30 mouse cellular contexts compared by ENCODE assay signal in the genomic region with DNA sequence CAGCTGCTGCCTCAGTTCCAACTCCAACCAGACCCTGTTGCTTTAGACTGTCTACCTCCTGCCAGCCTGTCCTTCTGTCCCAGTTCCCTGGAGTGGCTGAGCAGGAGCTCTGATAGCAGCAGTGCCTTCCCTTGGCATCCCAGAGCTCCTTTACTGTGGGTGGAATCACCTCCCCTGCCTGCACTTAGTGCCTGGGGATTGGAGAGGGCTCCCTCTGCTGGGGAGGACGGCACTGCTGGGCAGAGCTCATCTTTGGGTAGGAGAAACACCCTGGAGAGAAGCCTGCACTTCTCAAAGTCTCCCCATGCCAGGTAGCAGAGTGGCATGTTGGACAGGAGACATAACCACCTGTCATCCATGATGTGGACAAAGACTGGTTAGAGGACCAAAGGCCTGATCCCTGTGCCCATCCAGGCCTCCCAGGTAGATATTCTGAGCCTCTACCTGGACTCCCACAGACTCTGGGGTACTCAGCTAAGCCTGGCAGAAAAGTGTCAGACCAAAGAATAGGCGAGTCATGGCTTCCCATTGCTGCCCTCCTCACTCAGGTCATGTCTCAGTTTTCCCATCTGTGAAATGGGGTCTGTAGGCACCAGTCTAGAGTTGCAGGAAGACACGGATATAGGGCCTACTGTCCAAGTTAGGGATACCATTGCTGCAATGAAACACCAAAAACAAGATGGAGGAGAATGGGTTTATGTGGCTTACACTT. TPM values are rescaled to one million over a fixed set of nuclear protein-coding genes. Genes with fewer than 3 reads are reported as not detected.
DNase-seq lines count a peak whose midpoint lies in the region; ATAC-seq and TF ChIP-seq lines count a peak whose summit lies in the region.
"Not testable (repeated sequence)": the region's sequence is repeated elsewhere in the genome, so short reads cannot be mapped to it uniquely, and the experiment has no call there.
"Had no signal": no experiment of that assay in that cellular context is flagged by ENCODE, and none has a peak within 500 bp of the region (broad histone marks: within the 10 kb centered on the region; RNA-seq: fewer than 3 reads in every experiment).

No protein-coding gene starts in this region.

- not testable (repeated sequence) for H3K27me3 ChIP-seq in heart, adult 2 months (ENCODE audit: control insufficient read depth, insufficient read depth, low read length)

- TF ChIP-seq POLR2A in heart, adult 2 months (IDR thresholded peaks at IDR 0.05; ENCODE audit: insufficient read depth, low read depth, low read length), result not testable (repeated sequence)

- H3K9ac ChIP-seq in heart, adult 2 months (ENCODE audit: low read depth, low read length), result not testable (repeated sequence)

- intact Hi-C loops in gastrocnemius, adult 2 months (cut with DNase I); heart, adult 2 months (cut with DNase I): not testable (repeated sequence)

- H3K4me3 ChIP-seq in gastrocnemius, adult 2 months; heart, adult 2 months; layer of hippocampus, adult 2 months: not testable (repeated sequence)

- H3K36me3 ChIP-seq in heart, adult 2 months (ENCODE audit: control insufficient read depth, insufficient read depth, low read length), result not testable (repeated sequence)

- peak; percentile 25; the same call in 1 of the 2 replicates for TF ChIP-seq CTCF in gastrocnemius, adult 2 months (IDR thresholded peaks at IDR 0.05)
- peak; percentile 20 for TF ChIP-seq CTCF in heart, adult 2 months (IDR thresholded peaks at IDR 0.05)
- TF ChIP-seq CTCF in layer of hippocampus, adult 2 months (conservative IDR thresholded peaks at IDR 0.05), result peak; percentile 43

- not testable (repeated sequence) for DNase-seq in gastrocnemius, adult 2 months; heart, adult 2 months; layer of hippocampus, adult 2 months (ENCODE audit: low spot score in 2 of 2)

- WGBS in heart, adult 2 months, result 53% methylated on average over 3 of the region's 3 CpGs

- not testable (repeated sequence) for H3K4me1 ChIP-seq in heart, adult 2 months (ENCODE audit: control insufficient read depth, insufficient read depth, low read length)

- not testable (repeated sequence) for H3K27ac ChIP-seq in gastrocnemius, adult 2 months; heart, adult 2 months; layer of hippocampus, adult 2 months

- H3K79me2 ChIP-seq in heart, adult 2 months (replicated peaks; ENCODE audit: control insufficient read depth, insufficient read depth, low read length), result not testable (repeated sequence)

- TF ChIP-seq EP300 in heart, adult 2 months (IDR thresholded peaks at IDR 0.05; ENCODE audit: insufficient read depth, low read depth, low read length), result not testable (repeated sequence)

- ATAC-seq in common myeloid progenitor, adult 5-6 weeks (replicated peaks; ENCODE audit: low read depth, poor library complexity, severe bottlenecking), result peak; percentile 64
- peak; percentile 51; the same call in 1 of the 2 replicates for ATAC-seq in megakaryocyte, adult 5-6 weeks (ENCODE audit: poor library complexity, severe bottlenecking)
- ATAC-seq in neutrophil, adult 5-6 weeks (ENCODE audit: extremely low read depth, insufficient number of reproducible peaks, low FRiP score, poor library complexity, severe bottlenecking), result 0 out of 2 replicates have a peak, but pooled peaks have one; percentile 26

RNA-seq across cellular contexts. Expression of gene Tcl1b2, which starts 16.2 kb away (rescaled TPM):
- not detected in 2 replicates for total RNA-seq in common myeloid progenitor, adult 5-6 weeks (2017)
- not detected for total RNA-seq in gastrocnemius, adult 2 months (2021)
- total RNA-seq in heart, adult 2 months (2021), result not detected
- polyA plus RNA-seq in heart, adult 2 months (2012; rRNA removed), result not detected in 2 replicates
- not detected for total RNA-seq in layer of hippocampus, adult 2 months (2021)
- total RNA-seq in megakaryocyte, adult 5-6 weeks (2015), result not detected in 2 replicates
- total RNA-seq in megakaryocyte, adult 5-6 weeks (2017), result not detected in 2 replicates
- not detected in 2 replicates for total RNA-seq in neutrophil, adult 5-6 weeks (2017)
- total RNA-seq: adrenal gland, adult 2 months; adrenal gland, postnatal 14 days; adrenal gland, postnatal 4 days; CH12.LX; forebrain, postnatal 0 days; gastrocnemius, adult 8-10 months; gastrocnemius, postnatal 25 days; heart, postnatal 14 days; heart, postnatal 4 days; MEL had no signal
- polyA plus RNA-seq: adrenal gland, adult 2 months; cerebellum, adult 2 months; cortical plate, adult 2 months; embryonic facial prominence, embryonic 10.5 days; embryonic facial prominence, embryonic 13.5 days; forebrain, embryonic 11.5 days; forebrain, embryonic 14.5 days; forebrain, postnatal 0 days; frontal cortex, adult 2 months; gonadal fat pad, adult 2 months; heart, embryonic 13.5 days; heart, embryonic 16.5 days; hindbrain, embryonic 12.5 days; hindbrain, embryonic 15.5 days; intestine, embryonic 14.5 days; intestine, postnatal 0 days had no signal

RNA-seq across cellular contexts. Expression of gene Tcl1b1, which starts 29.8 kb away (rescaled TPM):
- total RNA-seq in common myeloid progenitor, adult 5-6 weeks (2017), result not detected in 2 replicates
- total RNA-seq in gastrocnemius, adult 2 months (2021), result not detected
- not detected for total RNA-seq in heart, adult 2 months (2021)
- not detected in 2 replicates for polyA plus RNA-seq in heart, adult 2 months (2012; rRNA removed)
- not detected for total RNA-seq in layer of hippocampus, adult 2 months (2021)
- total RNA-seq in megakaryocyte, adult 5-6 weeks (2015), result not detected in 2 replicates
- not detected in 2 replicates for total RNA-seq in megakaryocyte, adult 5-6 weeks (2017)
- not detected in 2 replicates for total RNA-seq in neutrophil, adult 5-6 weeks (2017)
- total RNA-seq: adrenal gland, adult 2 months; adrenal gland, postnatal 14 days; adrenal gland, postnatal 4 days; CH12.LX; forebrain, postnatal 0 days; gastrocnemius, adult 8-10 months; gastrocnemius, postnatal 25 days; heart, postnatal 14 days; heart, postnatal 4 days; MEL had no signal
- polyA plus RNA-seq: adrenal gland, adult 2 months; cerebellum, adult 2 months; cortical plate, adult 2 months; embryonic facial prominence, embryonic 10.5 days; embryonic facial prominence, embryonic 13.5 days; forebrain, embryonic 11.5 days; forebrain, embryonic 14.5 days; forebrain, postnatal 0 days; frontal cortex, adult 2 months; gonadal fat pad, adult 2 months; heart, embryonic 13.5 days; heart, embryonic 16.5 days; hindbrain, embryonic 12.5 days; hindbrain, embryonic 15.5 days; intestine, embryonic 14.5 days; intestine, postnatal 0 days had no signal

RNA-seq across cellular contexts. Expression of gene Tcl1b5, which starts 46.5 kb away (rescaled TPM):
- not detected in 2 replicates for total RNA-seq in common myeloid progenitor, adult 5-6 weeks (2017)
- total RNA-seq in gastrocnemius, adult 2 months (2021), result not detected
- not detected for total RNA-seq in heart, adult 2 months (2021)
- not detected in 2 replicates for polyA plus RNA-seq in heart, adult 2 months (2012; rRNA removed)
- total RNA-seq in layer of hippocampus, adult 2 months (2021), result not detected
- not detected in 2 replicates for total RNA-seq in megakaryocyte, adult 5-6 weeks (2015)
- not detected in 2 replicates for total RNA-seq in megakaryocyte, adult 5-6 weeks (2017)
- total RNA-seq in neutrophil, adult 5-6 weeks (2017), result not detected in 2 replicates
- total RNA-seq: adrenal gland, adult 2 months; adrenal gland, postnatal 14 days; adrenal gland, postnatal 4 days; CH12.LX; forebrain, postnatal 0 days; gastrocnemius, adult 8-10 months; gastrocnemius, postnatal 25 days; heart, postnatal 14 days; heart, postnatal 4 days; MEL had no signal
- polyA plus RNA-seq: adrenal gland, adult 2 months; cerebellum, adult 2 months; cortical plate, adult 2 months; embryonic facial prominence, embryonic 10.5 days; embryonic facial prominence, embryonic 13.5 days; forebrain, embryonic 11.5 days; forebrain, embryonic 14.5 days; forebrain, postnatal 0 days; frontal cortex, adult 2 months; gonadal fat pad, adult 2 months; heart, embryonic 13.5 days; heart, embryonic 16.5 days; hindbrain, embryonic 12.5 days; hindbrain, embryonic 15.5 days; intestine, embryonic 14.5 days; intestine, postnatal 0 days had no signal
